Mouse (Mus musculus) kidney, adult 9 months (tissue): ENCODE results near the gene Wif1.

ENCODE experiments used
- DNase-seq: peaks from one replicate; pipeline ENCODE4 v3.0.0; 2022

Wif1 gene

GRCm38 (mm10) chr10:121033826-121034568 is at the start of gene Wif1:
Gene Wif1 (plus strand): TSS chr10:121033960.
- peak; percentile 55 for DNase-seq

DNA sequence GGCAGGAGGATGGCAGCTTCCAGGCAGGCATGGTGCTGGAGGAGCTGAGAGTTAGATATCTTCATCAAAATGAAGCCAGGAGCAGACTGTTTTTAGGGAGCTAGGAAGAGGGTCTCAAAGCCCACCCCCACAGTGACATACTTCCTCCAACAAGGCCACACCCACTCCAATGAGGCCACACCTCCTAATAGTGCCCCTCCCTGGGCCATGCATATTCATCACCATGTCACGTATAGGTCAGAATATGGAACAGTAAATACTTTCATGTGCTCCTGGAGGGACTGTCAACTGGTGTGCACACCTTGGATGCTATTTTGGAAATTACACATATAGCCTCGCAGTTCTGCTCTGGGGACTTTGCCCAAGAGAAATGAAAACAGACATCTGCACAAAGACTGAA is 31.6 kb upstream of the Wif1 start:
- no peak for DNase-seq

DNA sequence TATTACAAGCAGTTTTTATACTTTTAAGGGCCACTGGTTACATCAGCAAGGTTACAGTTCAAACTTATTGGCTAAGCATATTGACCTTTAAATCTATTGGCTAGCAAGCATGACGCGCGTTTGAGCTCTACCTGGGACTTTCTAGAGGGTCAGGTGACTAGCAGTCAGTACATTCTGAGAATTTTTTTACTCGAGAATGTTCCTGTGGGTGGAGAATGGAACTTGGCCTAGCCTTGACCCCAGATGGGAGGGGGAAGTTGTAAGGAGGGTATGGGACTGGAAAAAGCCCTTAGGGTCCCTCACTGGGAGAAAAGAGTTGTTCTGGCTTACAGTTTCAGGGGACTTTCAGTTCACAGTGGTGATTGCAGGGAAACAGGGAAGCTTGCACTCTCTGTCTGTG is 22.3 kb upstream of the Wif1 start:
- no peak for DNase-seq

DNA sequence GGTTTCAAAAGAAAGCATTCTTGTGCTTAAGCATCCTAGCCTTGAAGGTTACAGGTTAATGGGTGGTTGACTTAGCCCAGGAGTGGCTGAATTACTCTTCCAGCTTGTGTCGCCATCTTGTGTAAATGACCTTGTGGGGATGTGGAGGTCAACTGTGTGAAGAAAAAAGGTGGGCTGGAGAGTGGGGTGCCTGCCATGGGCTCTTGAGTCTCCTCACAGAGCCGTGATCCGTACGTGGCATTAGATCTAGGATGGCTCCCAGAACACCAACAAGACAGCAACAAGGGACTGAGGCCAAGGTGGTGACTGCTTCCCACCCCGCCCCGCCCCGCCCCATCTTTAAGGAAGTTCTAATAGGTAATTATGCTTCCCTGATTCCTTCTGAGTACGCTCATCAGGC is 17.5 kb upstream of the Wif1 start:
- DNase-seq: no peak

DNA sequence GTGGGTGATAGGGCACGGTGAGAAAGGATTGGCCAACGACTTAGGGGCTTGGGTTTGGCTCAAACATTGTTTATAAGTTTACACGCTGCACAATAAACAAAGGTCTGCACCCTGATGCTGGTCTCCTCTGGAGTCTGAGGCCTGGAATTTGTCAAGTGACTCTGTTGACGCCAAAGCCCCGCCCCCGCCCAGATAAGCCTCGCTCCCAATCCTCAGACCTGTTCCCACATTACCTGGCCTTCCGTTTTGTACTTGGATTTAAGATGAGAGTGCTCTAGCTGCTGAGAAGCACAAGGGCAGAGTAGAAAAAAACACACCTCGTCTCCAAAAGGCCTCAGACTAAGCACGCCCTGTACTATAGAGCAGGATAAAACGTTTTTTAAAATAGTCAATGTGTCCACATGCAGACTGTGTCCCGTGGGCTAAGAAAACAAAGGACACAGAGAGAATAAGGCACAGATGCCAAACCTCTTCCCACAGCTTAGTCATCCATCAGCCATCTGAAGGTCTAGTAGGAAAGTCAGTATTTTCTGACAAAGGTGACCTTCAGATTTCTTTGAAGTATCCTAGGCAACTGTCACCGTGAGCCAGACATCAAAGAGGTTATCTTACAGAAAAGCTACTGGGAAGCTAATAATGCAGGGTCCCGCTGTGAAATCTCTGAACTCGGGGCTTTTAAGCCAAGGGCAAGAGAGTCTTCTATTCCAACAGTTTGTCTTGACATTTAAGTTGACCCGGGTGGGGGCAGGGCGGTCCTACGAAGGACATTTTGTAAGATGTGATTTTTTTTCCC is 16.9 kb upstream of the Wif1 start:
- DNase-seq: no peak

- no peak for DNase-seq
Measured at GRCm38 (mm10) chr10:121022951-121023350, 10.8 kb upstream of the Wif1 start.

GRCm38 (mm10) chr10:121031802-121032201 is 2.0 kb upstream of the Wif1 start:
- peak; percentile 53 for DNase-seq

- peak; percentile 85 for DNase-seq
Measured at GRCm38 (mm10) chr10:121033128-121033791, 500 bp upstream of the Wif1 start.

GRCm38 (mm10) chr10:121034569-121034947 is 798 bp downstream of the Wif1 start:
- no peak for DNase-seq

DNA sequence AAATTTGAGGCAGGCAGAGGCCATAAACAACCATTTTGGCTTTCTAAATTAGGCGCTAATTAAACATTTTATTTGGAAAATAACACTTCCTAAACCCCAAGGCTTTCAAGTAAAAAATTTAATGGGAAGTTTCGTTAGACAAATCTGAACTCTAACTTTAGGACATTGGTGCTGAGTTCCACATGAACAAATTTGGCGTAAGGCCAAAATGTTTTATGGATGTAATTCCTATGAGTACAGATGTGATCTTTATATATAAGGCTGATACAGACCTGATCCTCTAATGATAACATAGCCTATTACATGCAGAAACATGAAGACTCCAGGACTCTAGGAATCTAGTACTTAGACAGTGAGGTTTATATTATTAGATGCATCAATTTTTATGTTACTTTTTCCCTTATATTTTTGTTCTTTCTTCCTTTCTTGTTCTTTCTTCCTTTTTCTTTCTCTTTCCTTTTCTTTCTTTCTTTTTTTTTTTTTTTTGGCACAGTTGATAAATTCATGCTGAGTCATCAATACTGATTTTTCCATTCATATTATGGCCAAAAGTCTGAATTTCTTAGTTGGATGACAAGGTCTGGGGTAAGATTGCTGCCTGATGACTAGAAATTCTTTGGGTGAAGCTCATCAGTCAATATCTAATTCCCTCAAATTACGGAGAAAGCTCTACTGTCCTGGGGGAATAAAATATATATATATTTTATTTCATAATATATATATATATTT is 5.0 kb downstream of the Wif1 start:
- no peak for DNase-seq

GRCm38 (mm10) chr10:121040911-121041310 is 7.2 kb downstream of the Wif1 start:
- DNase-seq: no peak

- no peak for DNase-seq
Measured at GRCm38 (mm10) chr10:121047440-121047839, 13.7 kb downstream of the Wif1 start.

DNA sequence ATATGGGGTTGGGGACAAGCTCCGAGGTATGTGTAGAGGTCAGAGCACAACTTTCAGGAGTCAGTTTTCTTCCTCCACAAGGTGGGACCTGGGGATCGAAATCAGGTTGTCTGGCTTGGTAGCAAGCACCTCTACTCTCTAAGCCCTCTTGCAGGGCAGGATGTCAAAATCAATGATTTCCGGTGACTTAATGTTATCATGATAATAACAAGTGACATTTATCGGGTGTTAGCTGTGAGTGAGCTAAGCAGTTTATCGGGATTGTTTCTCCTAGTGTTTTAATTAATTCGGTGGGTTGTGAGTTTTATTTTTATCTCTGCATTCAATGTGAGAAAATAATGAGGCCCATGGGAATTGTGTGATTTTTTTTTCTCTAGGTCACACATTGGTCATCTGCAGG is 18.3 kb downstream of the Wif1 start:
- no peak for DNase-seq

GRCm38 (mm10) chr10:121055452-121056188 is 21.9 kb downstream of the Wif1 start:
- DNase-seq: peak; percentile 51

GRCm38 (mm10) chr10:121056823-121057222 is 23.1 kb downstream of the Wif1 start:
- DNase-seq: no peak

- DNase-seq: peak; percentile 73
Measured at GRCm38 (mm10) chr10:121059043-121060003, 25.6 kb downstream of the Wif1 start.

DNA sequence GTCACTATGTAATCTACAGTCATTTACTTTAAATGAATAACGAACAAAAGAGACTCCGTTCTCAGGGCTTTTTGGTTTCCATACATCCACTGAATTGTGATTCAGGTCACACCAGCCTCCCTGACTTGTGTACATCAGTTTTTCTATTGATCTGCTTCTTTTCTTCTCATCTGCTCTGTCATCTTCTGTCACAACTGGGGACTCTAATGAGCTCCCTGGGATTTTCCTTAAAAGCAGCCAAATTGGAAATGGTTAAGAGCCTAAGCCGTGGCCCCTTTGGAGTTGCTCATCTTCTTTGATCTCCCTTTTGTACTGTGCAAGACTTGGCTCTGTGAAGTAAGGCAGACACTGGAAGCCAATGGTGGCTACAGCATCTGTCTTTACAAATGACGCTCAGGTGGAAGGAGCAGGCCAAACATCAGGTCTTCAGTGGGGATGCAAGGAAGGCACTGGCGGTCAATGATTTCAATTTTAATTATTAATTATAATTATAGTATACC is 27.6 kb downstream of the Wif1 start:
- DNase-seq: no peak

GRCm38 (mm10) chr10:121062704-121063103 is 28.9 kb downstream of the Wif1 start:
- no peak for DNase-seq

DNA sequence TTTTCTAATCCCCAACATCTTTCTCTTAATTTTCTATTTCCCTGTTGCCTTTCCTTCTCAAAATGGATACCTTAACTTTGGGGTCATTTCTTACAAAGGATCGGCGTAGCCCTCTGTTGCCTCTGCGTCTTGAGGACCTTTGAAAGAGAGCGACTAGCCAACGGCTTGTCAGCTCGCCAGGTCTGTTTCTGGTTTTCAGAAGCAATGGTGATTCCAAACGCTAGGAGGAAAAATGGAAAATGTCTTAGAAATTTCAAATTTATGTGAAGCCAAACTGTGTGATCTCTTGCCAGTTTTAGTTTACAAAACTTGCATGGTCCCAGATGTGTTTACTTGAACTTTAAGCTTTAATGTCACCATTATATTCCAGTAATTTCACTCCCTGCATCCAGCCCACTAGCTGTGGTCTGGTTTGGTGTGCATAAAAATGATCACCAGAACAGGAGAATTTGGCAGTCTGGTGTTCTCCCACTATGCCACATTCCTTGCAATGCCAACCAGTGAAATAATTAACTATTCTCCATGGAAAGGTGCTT is 33.7 kb downstream of the Wif1 start:
- DNase-seq: no peak

- no peak for DNase-seq
Measured at GRCm38 (mm10) chr10:121068003-121068402, 34.2 kb downstream of the Wif1 start.

GRCm38 (mm10) chr10:121070742-121071141 is 37.0 kb downstream of the Wif1 start:
- DNase-seq: no peak
